Mouse (Mus musculus) hindbrain, embryonic 11.5 days (tissue): ENCODE data around the gene B3gnt8. TPM values are rescaled to one million over a fixed set of nuclear protein-coding genes. Genes with fewer than 3 reads are reported as not detected.

ENCODE experiments used
- ATAC-seq: fragments of 200-750 bp; cut with Nextera tagmentation; 2 replicates; pipeline ENCODE4 v1.8.0; 2017; ENCODE audit warnings: mild to moderate bottlenecking, moderate TSS enrichment, moderate library complexity; ENCODE audit not compliant: low FRiP score
- DNase-seq: peaks from one replicate; pipeline ENCODE4 v3.0.0-alpha.2; 2015; ENCODE audit warnings: low spot score
- H3K27ac ChIP-seq: fragments of 300-500 bp; sonication (generic); 2 replicates; pipeline ENCODE4 v1.5.1; 2014; ENCODE audit warnings: mild to moderate bottlenecking, low read depth, low read length
- H3K27me3 ChIP-seq: fragments of 300-500 bp; sonication (generic); 2 replicates; pipeline ENCODE4 v1.6.1; 2014; ENCODE audit warnings: mild to moderate bottlenecking, low read length, moderate library complexity, mixed read lengths; ENCODE audit not compliant: control insufficient read depth, insufficient read depth
- H3K36me3 ChIP-seq: fragments of 300-500 bp; sonication (generic); 2 replicates; pipeline ENCODE4 v1.6.1; 2014; ENCODE audit warnings: mild to moderate bottlenecking, low read length, moderate library complexity, mixed read lengths; ENCODE audit not compliant: control insufficient read depth, insufficient read depth
- H3K4me1 ChIP-seq: fragments of 300-500 bp; sonication (generic); replicated peaks from 2 replicates; pipeline ENCODE4 v1.6.1; 2014; ENCODE audit warnings: low read length, mixed read lengths; ENCODE audit not compliant: control insufficient read depth, insufficient read depth
- H3K4me2 ChIP-seq: fragments of 300-500 bp; sonication (generic); replicated peaks from 2 replicates; pipeline ENCODE4 v1.6.1; 2014; ENCODE audit warnings: mild to moderate bottlenecking, low read depth, low read length
- H3K4me3 ChIP-seq: fragments of 300-500 bp; sonication (generic); 2 replicates; pipeline ENCODE4 v1.5.1; 2014; ENCODE audit warnings: low read depth, low read length
- H3K9ac ChIP-seq: fragments of 300-500 bp; sonication (generic); 2 replicates; pipeline ENCODE4 v1.6.1; 2014; ENCODE audit warnings: low read depth, low read length
- H3K9me3 ChIP-seq: fragments of 300-500 bp; sonication (generic); 2 replicates; pipeline ENCODE4 v1.6.1; 2016; ENCODE audit warnings: low read length; ENCODE audit not compliant: control insufficient read depth
- WGBS: fragments of 180-500 bp; shearing (Covaris S2); extraction: QIAGEN DNeasy Blood & Tissue Kit; methylation state at CpG from one replicate; pipeline ENCODE4 v1.1.7; 2014; 5-methylcytosine and 5-hydroxymethylcytosine counted together
- polyA plus RNA-seq: library from polyadenylated mRNA; unstranded; fragments of >200 nt; fragmentation: Nextera tagmentation; extraction: Ambion mirVana; gene quantifications from 2 replicates; pipeline ENCODE4 v1.2.1, GENCODE M21; 2014

B3gnt8 gene
- polyA plus RNA-seq, 1 experiment from 2014 or later = 0.91 TPM

GRCm38 (mm10) chr7:25658657-25659472 lies 32.4 kb downstream of the B3gnt8 start, which contains the start of the genes Bckdha and Exosc5:
Gene Bckdha (minus strand): TSS chr7:25658981.
Gene Exosc5 (plus strand): TSS chr7:25659164.
- ATAC-seq = peak; percentile 100
- DNase-seq = peak; percentile 100
- 0% methylated on average over 50 of the region's 50 CpGs for WGBS
- Histone ChIP-seq H3K4me2 (peak within 1 kb of the TSS; percentile 68), H3K27ac (no peak within 1 kb of the TSS), H3K27me3 (no peaks in the 10 kb centered on the region), H3K9me3 (no peaks in the 10 kb centered on the region), H3K36me3 (no peaks in the 10 kb centered on the region), H3K4me3 (peak within 1 kb of the TSS; percentile 67), H3K4me1 (0 out of 2 replicates have a peak, but pooled peaks cover 3% of the 10 kb centered on the region), H3K9ac (peak within 1 kb of the TSS; percentile 69)

GRCm38 (mm10) chr7:25666381-25666780 lies 39.9 kb downstream of the B3gnt8 start:
- DNase-seq = no peak
- WGBS = 94% methylated on average over 8 of the region's 8 CpGs

GRCm38 (mm10) chr7:25669158-25669557 lies 42.7 kb downstream of the B3gnt8 start:
- Histone ChIP-seq H3K4me1 (no peaks in the 10 kb centered on the region), H3K27me3 (peaks cover 9% of the 10 kb centered on the region), H3K9ac (no peak overlapping the region), H3K36me3 (no peaks in the 10 kb centered on the region), H3K9me3 (no peaks in the 10 kb centered on the region), H3K4me2 (no peak overlapping the region), H3K27ac (no peak overlapping the region), H3K4me3 (no peak overlapping the region)
- 84% methylated on average over 10 of the region's 10 CpGs for WGBS
- DNase-seq (no peak), ATAC-seq (no peak)

More at GRCm38 (mm10) chr7:25666381-25666780, 39.9 kb downstream of the B3gnt8 start:
- Histone ChIP-seq H3K9me3 (no peaks in the 10 kb centered on the region), H3K36me3 (no peaks in the 10 kb centered on the region), H3K27ac (no peak overlapping the region), H3K4me2 (no peak overlapping the region), H3K4me1 (no peaks in the 10 kb centered on the region), H3K4me3 (no peak overlapping the region), H3K9ac (no peak overlapping the region), H3K27me3 (no peaks in the 10 kb centered on the region)
- no peak for ATAC-seq

GRCm38 (mm10) chr7:25669631-25670030 lies 43.2 kb downstream of the B3gnt8 start:
- H3K4me1 ChIP-seq = no peaks in the 10 kb centered on the region; the same call in 1 of the 2 replicates
- H3K27me3 ChIP-seq = peaks cover 14% of the 10 kb centered on the region
- 85% methylated on average over 9 of the region's 9 CpGs for WGBS
- no peak overlapping the region for H3K4me2 ChIP-seq
- H3K9me3 ChIP-seq = no peaks in the 10 kb centered on the region
- no peak overlapping the region for H3K9ac ChIP-seq
- no peaks in the 10 kb centered on the region for H3K36me3 ChIP-seq
- ATAC-seq = no peak
- DNase-seq = no peak
- no peak overlapping the region for H3K27ac ChIP-seq
- no peak overlapping the region for H3K4me3 ChIP-seq

- 93% methylated on average over 4 of the region's 4 CpGs for WGBS
- DNase-seq (no peak), ATAC-seq (no peak)
- Histone ChIP-seq H3K4me3 (no peak overlapping the region), H3K4me1 (no peaks in the 10 kb centered on the region; the same call in 1 of the 2 replicates), H3K27ac (no peak overlapping the region), H3K36me3 (no peaks in the 10 kb centered on the region), H3K9me3 (no peaks in the 10 kb centered on the region), H3K4me2 (no peak overlapping the region), H3K27me3 (peaks cover 19% of the 10 kb centered on the region), H3K9ac (no peak overlapping the region)
Observed at GRCm38 (mm10) chr7:25670096-25670495, 43.6 kb downstream of the B3gnt8 start.

GRCm38 (mm10) chr7:25671686-25672085 lies 45.2 kb downstream of the B3gnt8 start:
- DNase-seq = no peak
- H3K4me1 ChIP-seq = no peaks in the 10 kb centered on the region; the same call in 1 of the 2 replicates
- H3K4me2 ChIP-seq = no peak overlapping the region
- no peak for ATAC-seq
- 64% methylated on average over 2 of the region's 2 CpGs for WGBS
- H3K4me3 ChIP-seq = no peak overlapping the region
- no peak overlapping the region for H3K9ac ChIP-seq
- no peaks in the 10 kb centered on the region for H3K36me3 ChIP-seq
- H3K27ac ChIP-seq = no peak overlapping the region
- peaks cover 31% of the 10 kb centered on the region for H3K27me3 ChIP-seq
- H3K9me3 ChIP-seq = no peaks in the 10 kb centered on the region

- Histone ChIP-seq H3K4me3 (no peak overlapping the region), H3K36me3 (no peaks in the 10 kb centered on the region), H3K4me2 (no peak overlapping the region), H3K27ac (no peak overlapping the region), H3K27me3 (peaks cover 31% of the 10 kb centered on the region), H3K4me1 (no peaks in the 10 kb centered on the region; the same call in 1 of the 2 replicates), H3K9me3 (no peaks in the 10 kb centered on the region), H3K9ac (no peak overlapping the region)
- 53% methylated on average over 4 of the region's 4 CpGs for WGBS
- ATAC-seq = no peak
- DNase-seq = no peak
Observed at GRCm38 (mm10) chr7:25672442-25672841, 46.0 kb downstream of the B3gnt8 start.

GRCm38 (mm10) chr7:25674297-25674696 lies 47.8 kb downstream of the B3gnt8 start:
- peak overlapping the region; percentile 17; the same call in 1 of the 2 replicates for H3K9ac ChIP-seq
- no peak overlapping the region for H3K4me2 ChIP-seq
- no peak for DNase-seq
- H3K9me3 ChIP-seq = no peaks in the 10 kb centered on the region
- H3K4me3 ChIP-seq = no peak overlapping the region
- no peaks in the 10 kb centered on the region; the same call in 1 of the 2 replicates for H3K4me1 ChIP-seq
- H3K36me3 ChIP-seq = no peaks in the 10 kb centered on the region
- no peak for ATAC-seq
- H3K27me3 ChIP-seq = peaks cover 36% of the 10 kb centered on the region
- H3K27ac ChIP-seq = no peak overlapping the region
- 27% methylated on average over 9 of the region's 9 CpGs for WGBS
